Mouse (Mus musculus) stomach, postnatal 0 days (tissue): ENCODE data around the gene Fem1a. TPM values are rescaled to one million over a fixed set of nuclear protein-coding genes. Genes with fewer than 3 reads are reported as not detected.

ENCODE experiments used
- ATAC-seq: fragments of 200-750 bp; cut with Nextera tagmentation; 2 replicates; pipeline ENCODE4 v1.8.0; 2017; ENCODE audit not compliant: low FRiP score, low TSS enrichment
- DNase-seq: peaks from one replicate; pipeline ENCODE4 v3.0.0-alpha.2; 2016; ENCODE audit warnings: low spot score
- H3K27ac ChIP-seq: fragments of 300-500 bp; sonication (generic); replicated peaks from 2 replicates; pipeline ENCODE4 v1.5.1; 2014; ENCODE audit warnings: mild to moderate bottlenecking, control low read depth
- H3K27me3 ChIP-seq: fragments of 300-500 bp; sonication (generic); 2 replicates; pipeline ENCODE4 v1.6.1; 2014; ENCODE audit warnings: low read length; ENCODE audit not compliant: control insufficient read depth, insufficient read depth
- H3K36me3 ChIP-seq: fragments of 300-500 bp; sonication (generic); 2 replicates; pipeline ENCODE4 v1.6.1; 2014; ENCODE audit warnings: low read length, mixed read lengths; ENCODE audit not compliant: control insufficient read depth, insufficient read depth
- H3K4me1 ChIP-seq: fragments of 300-500 bp; sonication (generic); replicated peaks from 2 replicates; pipeline ENCODE4 v1.6.1; 2014; ENCODE audit warnings: antibody characterized with exemption; ENCODE audit not compliant: control insufficient read depth, insufficient read depth
- H3K4me2 ChIP-seq: fragments of 300-500 bp; sonication (generic); replicated peaks from 2 replicates; pipeline ENCODE4 v1.6.1; 2014; ENCODE audit warnings: low read depth, mild to moderate bottlenecking, control low read depth, moderate library complexity
- H3K4me3 ChIP-seq: fragments of 300-500 bp; sonication (generic); 2 replicates; pipeline ENCODE4 v1.5.1; 2014; ENCODE audit warnings: low read depth, low read length, control low read depth
- H3K9ac ChIP-seq: fragments of 300-500 bp; sonication (generic); 2 replicates; pipeline ENCODE4 v1.6.1; 2014; ENCODE audit warnings: mild to moderate bottlenecking, low read length, control low read depth, mixed read lengths
- H3K9me3 ChIP-seq: fragments of 300-500 bp; sonication (generic); 2 replicates; pipeline ENCODE4 v1.6.1; 2016; ENCODE audit warnings: low read length; ENCODE audit not compliant: control insufficient read depth
- CTCF ChIP-seq: IDR thresholded peaks from 2 replicates; pipeline ENCODE4 v1.5.1; 2016; ENCODE audit warnings: antibody characterized with exemption, low read depth, mild to moderate bottlenecking, moderate library complexity
- EP300 ChIP-seq: optimal IDR thresholded peaks from 2 replicates; pipeline ENCODE3; 2016; ENCODE audit warnings: antibody characterized with exemption
- WGBS: fragments of 180-500 bp; shearing (Covaris S2); extraction: QIAGEN DNeasy Blood & Tissue Kit; methylation state at CpG from one replicate; pipeline ENCODE4 v1.1.7; 2014; 5-methylcytosine and 5-hydroxymethylcytosine counted together
- polyA plus RNA-seq: library from polyadenylated mRNA; unstranded; fragments of >200 nt; fragmentation: Nextera tagmentation; extraction: Ambion mirVana; gene quantifications from 2 replicates; pipeline ENCODE4 v1.2.1, GENCODE M21; 2015

Gene Fem1a
- polyA plus RNA-seq, 1 experiment from 2014 or later: 9.6 TPM

DNA sequence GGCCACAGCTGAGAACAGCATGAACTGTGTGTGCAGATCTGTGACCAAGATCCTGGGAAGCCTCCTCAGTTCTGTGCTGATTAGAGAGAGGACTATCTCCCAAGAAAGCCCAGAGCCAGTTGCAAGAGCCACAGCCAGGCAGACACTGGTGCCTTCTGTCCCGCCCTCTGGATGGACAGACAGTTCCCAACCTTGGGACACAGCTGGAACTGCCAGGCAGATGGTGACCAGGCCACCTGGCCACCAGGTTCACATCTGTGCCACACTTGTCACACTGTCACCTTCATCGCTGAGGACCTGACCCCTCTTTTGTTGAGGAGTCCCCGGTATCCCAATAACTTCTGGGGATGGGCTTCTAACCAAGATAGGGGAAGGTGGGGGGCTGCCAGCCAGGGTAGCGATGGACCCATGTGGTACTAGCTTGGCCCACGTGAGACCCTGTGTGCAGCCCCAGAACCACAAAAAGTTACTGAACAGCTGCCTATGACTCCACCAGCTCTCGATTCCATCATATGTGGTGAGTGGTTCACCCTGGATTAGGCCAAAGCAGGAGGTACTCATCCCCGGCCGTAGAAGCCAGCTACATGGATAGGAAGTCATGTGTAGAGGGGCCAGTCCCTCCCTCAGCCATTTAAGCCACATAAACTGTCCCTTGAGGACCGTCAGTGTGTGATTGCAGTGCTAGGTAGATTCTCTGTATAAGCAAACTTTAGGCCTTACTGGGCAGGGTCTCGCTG, 2.9 kb downstream of the Fem1a start:
- Histone ChIP-seq H3K9ac (no peak overlapping the region), H3K4me2 (0 out of 2 replicates have a peak overlapping the region, but pooled peaks have one; percentile 5), H3K4me3 (no peak overlapping the region), H3K27ac (0 out of 2 replicates have a peak overlapping the region, but pooled peaks have one; percentile 18), H3K4me1 (peaks cover 3% of the 10 kb centered on the region; the same call in 1 of the 2 replicates), H3K9me3 (no peaks in the 10 kb centered on the region), H3K27me3 (no peaks in the 10 kb centered on the region), H3K36me3 (peaks cover 10% of the 10 kb centered on the region)
- TF ChIP-seq CTCF: no peak
- TF ChIP-seq EP300: no peak
- 83% methylated on average over 10 of the region's 10 CpGs for WGBS
- DNase-seq: no peak
- no peak for ATAC-seq

DNA sequence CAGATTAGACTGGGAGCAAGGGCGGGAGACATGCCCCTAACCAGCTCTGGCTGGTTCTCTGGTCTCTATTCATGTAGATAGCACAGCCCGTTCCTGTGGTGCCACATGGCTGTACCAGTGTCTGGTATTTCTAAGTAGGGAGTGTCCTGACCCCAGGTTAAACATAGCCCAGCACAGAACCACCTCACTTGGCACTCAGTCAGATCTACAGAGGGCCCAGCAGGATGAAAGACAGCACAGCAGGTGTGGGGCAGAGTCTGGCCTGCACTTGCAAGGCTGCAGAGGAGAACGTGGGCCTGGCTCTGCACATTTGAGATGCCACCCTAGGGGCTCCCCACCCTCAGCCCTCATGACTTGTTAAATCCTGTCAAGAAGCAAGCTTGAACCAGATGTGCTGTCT, 4.6 kb downstream of the Fem1a start:
- DNase-seq (peak; percentile 66), ATAC-seq (peak; percentile 41; the same call in 1 of the 2 replicates)
- peak overlapping the region; percentile 30 for H3K27ac ChIP-seq
- H3K4me3 ChIP-seq: no peak overlapping the region
- H3K27me3 ChIP-seq: no peaks in the 10 kb centered on the region
- 62% methylated on average over 3 of the region's 3 CpGs for WGBS
- H3K4me2 ChIP-seq: no peak overlapping the region
- no peak overlapping the region for H3K9ac ChIP-seq
- peaks cover 3% of the 10 kb centered on the region; the same call in 1 of the 2 replicates for H3K4me1 ChIP-seq
- H3K36me3 ChIP-seq: peaks cover 10% of the 10 kb centered on the region
- TF ChIP-seq CTCF: no peak
- TF ChIP-seq EP300: no peak
- H3K9me3 ChIP-seq: no peaks in the 10 kb centered on the region

DNA sequence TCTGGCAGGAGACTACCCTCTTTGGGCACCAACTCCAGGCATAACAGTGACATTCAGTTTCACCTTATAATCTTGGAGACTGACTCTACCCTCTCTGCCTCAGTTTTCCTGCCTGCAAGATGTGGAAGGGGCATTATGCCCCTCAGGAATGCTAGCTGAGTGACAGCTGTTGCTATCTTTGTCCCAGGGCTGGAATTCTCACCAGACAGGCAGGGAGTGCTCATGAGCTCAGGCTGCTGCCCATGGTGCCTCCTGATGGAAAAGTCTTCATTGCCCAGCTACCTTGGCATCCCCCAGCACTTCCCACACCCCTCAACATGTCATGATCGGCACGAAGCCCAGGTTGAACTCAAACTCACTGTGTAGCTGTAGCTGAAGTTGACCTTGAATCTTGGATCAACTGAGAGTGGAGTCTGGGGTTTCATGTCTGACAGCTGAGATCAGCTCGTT, 6.1 kb downstream of the Fem1a start:
- Histone ChIP-seq H3K27me3 (no peaks in the 10 kb centered on the region), H3K4me3 (no peak overlapping the region), H3K27ac (no peak overlapping the region), H3K9ac (no peak overlapping the region; the same call in 1 of the 2 replicates), H3K4me2 (no peak overlapping the region), H3K9me3 (no peaks in the 10 kb centered on the region), H3K4me1 (peaks cover 3% of the 10 kb centered on the region; the same call in 1 of the 2 replicates), H3K36me3 (peaks cover 10% of the 10 kb centered on the region)
- no peak for TF ChIP-seq EP300
- TF ChIP-seq CTCF: no peak
- DNase-seq (no peak), ATAC-seq (no peak)
- WGBS: 71% methylated on average over 3 of the region's 3 CpGs

DNA sequence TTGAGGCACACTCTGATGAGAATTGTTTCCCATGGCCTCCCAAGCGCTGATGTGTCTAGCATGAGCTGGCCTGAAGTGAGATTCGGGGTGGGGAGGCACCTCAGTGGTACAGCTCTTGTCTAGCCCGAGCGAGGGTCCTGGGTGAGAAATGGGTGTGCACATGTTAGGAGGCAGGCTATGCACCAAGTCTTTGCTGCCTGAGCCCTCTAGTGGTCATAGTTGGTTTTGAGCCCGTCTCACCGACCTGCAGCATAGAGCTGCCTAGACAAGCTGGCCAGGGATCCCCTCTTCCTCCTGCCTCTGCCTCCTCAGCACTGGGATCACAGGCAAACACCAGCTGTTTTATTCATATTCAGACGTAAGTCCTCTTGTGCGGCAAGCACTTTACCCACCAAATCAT, 7.4 kb downstream of the Fem1a start:
- Histone ChIP-seq H3K27me3 (no peaks in the 10 kb centered on the region), H3K4me3 (no peak overlapping the region), H3K9me3 (no peaks in the 10 kb centered on the region), H3K27ac (no peak overlapping the region), H3K36me3 (peaks cover 10% of the 10 kb centered on the region), H3K4me2 (no peak overlapping the region), H3K4me1 (peaks cover 3% of the 10 kb centered on the region; the same call in 1 of the 2 replicates), H3K9ac (no peak overlapping the region)
- DNase-seq (peak; percentile 82), ATAC-seq (peak; percentile 59; the same call in 1 of the 2 replicates)
- TF ChIP-seq EP300 (no peak), CTCF (peak; percentile 85)
- 16% methylated on average over 8 of the region's 8 CpGs for whole genome bisulfite sequencing

DNA sequence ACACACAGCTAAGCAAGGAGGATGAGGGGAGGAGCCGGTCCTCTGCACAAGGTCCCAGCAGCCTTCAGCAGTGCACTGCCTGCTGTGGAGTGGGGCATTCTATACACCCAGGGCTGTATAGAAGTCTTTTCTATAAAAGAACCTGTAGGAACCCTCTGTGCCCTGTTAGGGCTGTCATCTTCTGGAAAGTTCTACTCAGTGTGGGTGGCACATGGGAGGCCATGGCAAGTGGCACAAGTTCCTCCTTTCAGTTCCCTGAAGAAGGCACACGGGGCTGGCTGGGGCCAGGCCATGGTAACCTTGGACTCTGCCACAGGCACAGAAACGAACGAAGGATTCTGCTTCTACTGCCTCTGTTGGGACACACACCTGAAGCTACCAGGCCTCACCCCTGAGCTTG, 8.4 kb downstream of the Fem1a start:
- peaks cover 3% of the 10 kb centered on the region; the same call in 1 of the 2 replicates for H3K36me3 ChIP-seq
- ATAC-seq: no peak
- H3K27me3 ChIP-seq: no peaks in the 10 kb centered on the region
- no peak overlapping the region for H3K4me3 ChIP-seq
- WGBS: 95% methylated on average over 4 of the region's 4 CpGs
- H3K9ac ChIP-seq: no peak overlapping the region
- no peak overlapping the region for H3K4me2 ChIP-seq
- no peak for DNase-seq
- H3K4me1 ChIP-seq: peaks cover 4% of the 10 kb centered on the region
- H3K9me3 ChIP-seq: no peaks in the 10 kb centered on the region
- no peak overlapping the region for H3K27ac ChIP-seq
- TF ChIP-seq CTCF (no peak), EP300 (no peak)

DNA sequence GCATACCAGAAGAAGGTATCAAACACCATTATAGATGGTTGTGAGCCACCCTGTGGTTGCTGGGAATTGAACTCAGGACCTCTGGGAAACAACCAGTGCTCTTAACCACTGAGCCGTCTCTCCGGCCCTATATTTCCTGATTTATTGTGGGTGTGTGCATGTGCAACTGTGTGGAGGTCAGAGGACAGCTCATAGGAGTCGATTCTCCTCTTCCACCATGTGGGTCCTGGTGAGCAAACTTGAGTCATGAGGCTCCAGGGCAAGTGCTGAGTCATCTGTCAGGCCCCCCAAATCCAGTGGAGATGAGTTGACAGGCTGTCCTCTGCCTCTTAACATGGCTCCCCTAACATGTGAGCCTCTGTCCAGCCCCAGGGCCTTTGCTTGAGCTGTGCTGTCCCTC, 9.3 kb downstream of the Fem1a start:
- WGBS: 65% methylated on average over 3 of the region's 3 CpGs
- no peaks in the 10 kb centered on the region for H3K27me3 ChIP-seq

More for the DNA sequence above, 9.3 kb downstream of the Fem1a start:
- ATAC-seq (no peak), DNase-seq (no peak)
- Histone ChIP-seq H3K4me3 (no peak overlapping the region), H3K4me2 (no peak overlapping the region), H3K9ac (no peak overlapping the region), H3K4me1 (peaks cover 4% of the 10 kb centered on the region), H3K36me3 (no peaks in the 10 kb centered on the region), H3K9me3 (no peaks in the 10 kb centered on the region), H3K27ac (no peak overlapping the region)
- TF ChIP-seq CTCF: no peak
- no peak for TF ChIP-seq EP300
